Mouse (Mus musculus): ENCODE results near the gene Pigk. TPM values are rescaled to one million over a fixed set of nuclear protein-coding genes. Genes with fewer than 3 reads are reported as not detected.

Pigk gene
- polyA plus RNA-seq, 1 experiment = 17.0 TPM

GRCm38 (mm10) chr3:152813905-152814304 is 100.0 kb downstream of the Pigk start:
- no peak for DNase-seq (ENCODE audit: low read depth)
- no peak for TF ChIP-seq POLR2A (IDR thresholded peaks at IDR 0.05; ENCODE audit: borderline replicate concordance, extremely low read depth, insufficient read depth, insufficient read length, poor library complexity, severe bottlenecking)
- TF ChIP-seq CTCF (IDR thresholded peaks at IDR 0.05; ENCODE audit: borderline replicate concordance, extremely low read depth, insufficient read depth, insufficient read length) = no peak

GRCm38 (mm10) chr3:152815110-152815509 is 101.2 kb downstream of the Pigk start:
- no peak for DNase-seq (ENCODE audit: low read depth)
- TF ChIP-seq POLR2A (IDR thresholded peaks at IDR 0.05; ENCODE audit: borderline replicate concordance, extremely low read depth, insufficient read depth, insufficient read length, poor library complexity, severe bottlenecking) (no peak), CTCF (IDR thresholded peaks at IDR 0.05; ENCODE audit: borderline replicate concordance, extremely low read depth, insufficient read depth, insufficient read length) (no peak)

GRCm38 (mm10) chr3:152820406-152820805 is 106.5 kb downstream of the Pigk start:
- no peak for TF ChIP-seq POLR2A (IDR thresholded peaks at IDR 0.05; ENCODE audit: borderline replicate concordance, extremely low read depth, insufficient read depth, insufficient read length, poor library complexity, severe bottlenecking)
- TF ChIP-seq CTCF (IDR thresholded peaks at IDR 0.05; ENCODE audit: borderline replicate concordance, extremely low read depth, insufficient read depth, insufficient read length) = no peak

GRCm38 (mm10) chr3:152821202-152821601 is 107.3 kb downstream of the Pigk start:
- peak; percentile 48 for DNase-seq (ENCODE audit: low read depth)
- TF ChIP-seq POLR2A (IDR thresholded peaks at IDR 0.05; ENCODE audit: borderline replicate concordance, extremely low read depth, insufficient read depth, insufficient read length, poor library complexity, severe bottlenecking) = no peak

More at GRCm38 (mm10) chr3:152820406-152820805, 106.5 kb downstream of the Pigk start:
- DNase-seq (ENCODE audit: low read depth) = no peak

- peak; percentile 50 for DNase-seq (ENCODE audit: low read depth)
- TF ChIP-seq CTCF (IDR thresholded peaks at IDR 0.05; ENCODE audit: borderline replicate concordance, extremely low read depth, insufficient read depth, insufficient read length) = no peak
- TF ChIP-seq POLR2A (IDR thresholded peaks at IDR 0.05; ENCODE audit: borderline replicate concordance, extremely low read depth, insufficient read depth, insufficient read length, poor library complexity, severe bottlenecking) = no peak
These were observed 117.5 kb downstream of the Pigk start for GRCm38 (mm10) chr3:152831377-152831776.

GRCm38 (mm10) chr3:152831974-152832373 is 118.1 kb downstream of the Pigk start:
- DNase-seq (ENCODE audit: low read depth) = no peak
- no peak for TF ChIP-seq POLR2A (IDR thresholded peaks at IDR 0.05; ENCODE audit: borderline replicate concordance, extremely low read depth, insufficient read depth, insufficient read length, poor library complexity, severe bottlenecking)
- TF ChIP-seq CTCF (IDR thresholded peaks at IDR 0.05; ENCODE audit: borderline replicate concordance, extremely low read depth, insufficient read depth, insufficient read length) = no peak

- no peak for TF ChIP-seq POLR2A (IDR thresholded peaks at IDR 0.05; ENCODE audit: borderline replicate concordance, extremely low read depth, insufficient read depth, insufficient read length, poor library complexity, severe bottlenecking)
- no peak for TF ChIP-seq CTCF (IDR thresholded peaks at IDR 0.05; ENCODE audit: borderline replicate concordance, extremely low read depth, insufficient read depth, insufficient read length)
- DNase-seq (ENCODE audit: low read depth) = no peak
These were observed 118.5 kb downstream of the Pigk start for GRCm38 (mm10) chr3:152832436-152832835.

- TF ChIP-seq CTCF (IDR thresholded peaks at IDR 0.05; ENCODE audit: borderline replicate concordance, extremely low read depth, insufficient read depth, insufficient read length) (no peak), POLR2A (IDR thresholded peaks at IDR 0.05; ENCODE audit: borderline replicate concordance, extremely low read depth, insufficient read depth, insufficient read length, poor library complexity, severe bottlenecking) (no peak)
These were observed 123.5 kb downstream of the Pigk start for GRCm38 (mm10) chr3:152837407-152837806.

GRCm38 (mm10) chr3:152837938-152838337 is 124.0 kb downstream of the Pigk start:
- peak; percentile 30 for DNase-seq (ENCODE audit: low read depth)
- no peak for TF ChIP-seq CTCF (IDR thresholded peaks at IDR 0.05; ENCODE audit: borderline replicate concordance, extremely low read depth, insufficient read depth, insufficient read length)
- TF ChIP-seq POLR2A (IDR thresholded peaks at IDR 0.05; ENCODE audit: borderline replicate concordance, extremely low read depth, insufficient read depth, insufficient read length, poor library complexity, severe bottlenecking) = no peak

More at GRCm38 (mm10) chr3:152837407-152837806, 123.5 kb downstream of the Pigk start:
- DNase-seq (ENCODE audit: low read depth) = no peak

DNA sequence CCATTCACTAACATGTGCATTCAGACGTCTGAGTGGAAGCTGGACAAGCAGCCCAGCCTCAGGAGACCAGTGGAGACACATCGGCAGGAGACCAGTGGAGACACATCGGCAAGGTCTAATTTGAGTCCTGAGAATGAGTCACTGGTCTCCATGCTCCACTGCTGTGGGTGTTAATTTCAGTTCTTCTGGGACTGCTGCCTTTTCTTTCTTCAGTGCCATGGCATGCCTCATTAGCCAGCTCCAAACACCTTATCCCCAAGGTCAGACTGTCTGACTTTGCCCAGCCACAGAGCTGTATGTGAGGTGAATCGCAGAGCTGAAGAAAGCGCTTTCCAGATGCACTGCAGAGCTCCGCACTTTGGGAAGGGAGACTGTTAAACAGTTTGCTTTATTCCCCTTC is 127.4 kb downstream of the Pigk start:
- TF ChIP-seq POLR2A (IDR thresholded peaks at IDR 0.05; ENCODE audit: borderline replicate concordance, extremely low read depth, insufficient read depth, insufficient read length, poor library complexity, severe bottlenecking) (no peak), CTCF (IDR thresholded peaks at IDR 0.05; ENCODE audit: borderline replicate concordance, extremely low read depth, insufficient read depth, insufficient read length) (no peak)
- peak; percentile 17 for DNase-seq (ENCODE audit: low read depth)

GRCm38 (mm10) chr3:152842648-152843047 is 128.7 kb downstream of the Pigk start:
- TF ChIP-seq POLR2A (IDR thresholded peaks at IDR 0.05; ENCODE audit: borderline replicate concordance, extremely low read depth, insufficient read depth, insufficient read length, poor library complexity, severe bottlenecking) = no peak
- no peak for TF ChIP-seq CTCF (IDR thresholded peaks at IDR 0.05; ENCODE audit: borderline replicate concordance, extremely low read depth, insufficient read depth, insufficient read length)
- DNase-seq (ENCODE audit: low read depth) = peak; percentile 33

DNA sequence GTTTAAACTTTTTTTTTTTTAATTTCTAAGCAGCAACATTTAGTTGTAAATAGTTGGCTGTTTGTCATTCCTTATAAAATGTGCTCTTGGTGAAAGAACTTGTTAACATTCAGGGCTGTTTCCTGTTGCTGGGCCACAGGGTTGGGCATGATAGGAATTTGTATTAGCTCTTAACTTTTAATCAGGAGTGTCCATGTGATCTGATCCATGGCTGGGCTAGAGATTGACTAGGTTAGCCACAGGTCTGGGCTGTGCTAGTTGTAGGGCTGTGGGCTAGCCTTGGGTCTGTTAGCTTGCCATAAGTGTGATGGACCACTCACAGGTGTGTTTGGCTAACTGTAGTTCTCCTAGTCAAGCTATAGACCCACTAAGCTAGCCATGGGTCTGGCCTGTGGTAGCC is 130.0 kb downstream of the Pigk start:
- TF ChIP-seq POLR2A (IDR thresholded peaks at IDR 0.05; ENCODE audit: borderline replicate concordance, extremely low read depth, insufficient read depth, insufficient read length, poor library complexity, severe bottlenecking) = no peak
- no peak for TF ChIP-seq CTCF (IDR thresholded peaks at IDR 0.05; ENCODE audit: borderline replicate concordance, extremely low read depth, insufficient read depth, insufficient read length)
- DNase-seq (ENCODE audit: low read depth) = peak; percentile 17

Measured in brain, embryonic 14.5 days (tissue).